19 mouse cellular contexts compared by ENCODE assay signal in genomic region chrX:9248911-9249310, GRCm38 (mm10). TPM values are rescaled to one million over a fixed set of nuclear protein-coding genes. Genes with fewer than 3 reads are reported as not detected.
DNase-seq lines count a peak whose midpoint lies in the region; ATAC-seq lines count a peak whose summit lies in the region.
"Had no signal": no experiment of that assay in that cellular context is flagged by ENCODE, and none has a peak within 500 bp of the region (broad histone marks: within the 10 kb centered on the region; RNA-seq: fewer than 3 reads in every experiment).

No protein-coding gene starts in this region.

- H3K4me2 ChIP-seq in midbrain, embryonic 12.5 days (replicated peaks): no peak overlapping the region
- no peak overlapping the region for H3K4me2 ChIP-seq in intestine, embryonic 16.5 days (ENCODE audit: low read depth, low read length)
- no peak overlapping the region for H3K4me2 ChIP-seq in stomach, embryonic 16.5 days (ENCODE audit: low read depth, low read length)
- H3K4me2 ChIP-seq: heart, embryonic 11.5 days; limb, embryonic 15.5 days; lung, embryonic 15.5 days had no signal

- 62% methylated on average over 5 of the region's 5 CpGs for WGBS in midbrain, embryonic 12.5 days
- WGBS in midbrain, embryonic 10.5 days: 73% methylated on average over 5 of the region's 5 CpGs
- WGBS in intestine, embryonic 16.5 days: 42% methylated on average over 5 of the region's 5 CpGs
- 41% methylated on average over 5 of the region's 5 CpGs for WGBS in stomach, embryonic 16.5 days

- ATAC-seq in midbrain, embryonic 12.5 days (ENCODE audit: low FRiP score, low read depth): peak; percentile 69; the same call in 1 of the 2 replicates
- peak; percentile 86 for ATAC-seq in intestine, embryonic 16.5 days
- peak; percentile 50; the same call in 1 of the 2 replicates for ATAC-seq in stomach, embryonic 16.5 days (ENCODE audit: insufficient read depth, low FRiP score)
- ATAC-seq in CD4-positive, CD25-positive, alpha-beta regulatory T cell, adult 4 months: no peak
- no peak for ATAC-seq in cerebellum, adult (ENCODE audit: insufficient number of reproducible peaks, low FRiP score, low TSS enrichment)

- no peaks in the 10 kb centered on the region for H3K36me3 ChIP-seq in midbrain, embryonic 12.5 days
- H3K36me3 ChIP-seq in midbrain, embryonic 10.5 days: no peaks in the 10 kb centered on the region
- no peaks in the 10 kb centered on the region for H3K36me3 ChIP-seq in intestine, embryonic 16.5 days (ENCODE audit: control insufficient read depth, insufficient read depth, low read length)
- H3K36me3 ChIP-seq in stomach, embryonic 16.5 days (ENCODE audit: control insufficient read depth, insufficient read depth, low read length): no peaks in the 10 kb centered on the region
- H3K36me3 ChIP-seq: limb, embryonic 15.5 days; lung, embryonic 15.5 days had no signal

- H3K27ac ChIP-seq in midbrain, embryonic 12.5 days (replicated peaks): no peak overlapping the region
- no peak overlapping the region for H3K27ac ChIP-seq in midbrain, embryonic 10.5 days (replicated peaks)
- no peak overlapping the region for H3K27ac ChIP-seq in intestine, embryonic 16.5 days (ENCODE audit: low read length)
- H3K27ac ChIP-seq in stomach, embryonic 16.5 days (ENCODE audit: low read length): peak overlapping the region; percentile 51
- H3K27ac ChIP-seq: limb, embryonic 15.5 days; lung, embryonic 15.5 days had no signal

- no peaks in the 10 kb centered on the region for H3K9me3 ChIP-seq in midbrain, embryonic 12.5 days
- H3K9me3 ChIP-seq in midbrain, embryonic 10.5 days (replicated peaks): no peaks in the 10 kb centered on the region
- no peaks in the 10 kb centered on the region for H3K9me3 ChIP-seq in intestine, embryonic 16.5 days (ENCODE audit: control insufficient read depth, low read length)
- H3K9me3 ChIP-seq in stomach, embryonic 16.5 days (replicated peaks; ENCODE audit: control insufficient read depth, low read length): no peaks in the 10 kb centered on the region
- H3K9me3 ChIP-seq: limb, embryonic 15.5 days; lung, embryonic 15.5 days had no signal

- DNase-seq in embryo, embryonic 11 days: peak; percentile 4
- DNase-seq in embryo, embryonic 10.5 days (ENCODE audit: low spot score): no peak
- DNase-seq in midbrain, embryonic 10.5 days (ENCODE audit: low spot score): no peak
- DNase-seq: adrenal gland, postnatal 25 days; cerebellum, postnatal 14 days; gastrocnemius, postnatal 14 days; kidney, postnatal 36 days had no signal

- H3K9ac ChIP-seq in midbrain, embryonic 12.5 days (replicated peaks): no peak overlapping the region
- H3K9ac ChIP-seq in intestine, embryonic 16.5 days (ENCODE audit: low read depth, low read length): no peak overlapping the region
- no peak overlapping the region for H3K9ac ChIP-seq in stomach, embryonic 16.5 days (ENCODE audit: low read length)
- H3K9ac ChIP-seq: limb, embryonic 15.5 days; lung, embryonic 15.5 days had no signal

- H3K4me1 ChIP-seq in midbrain, embryonic 12.5 days: no peaks in the 10 kb centered on the region
- H3K4me1 ChIP-seq in midbrain, embryonic 10.5 days: no peaks in the 10 kb centered on the region
- no peaks in the 10 kb centered on the region for H3K4me1 ChIP-seq in intestine, embryonic 16.5 days (ENCODE audit: control insufficient read depth, insufficient read depth, low read length)
- no peaks in the 10 kb centered on the region for H3K4me1 ChIP-seq in stomach, embryonic 16.5 days (ENCODE audit: control insufficient read depth, insufficient read depth, low read length)
- H3K4me1 ChIP-seq: limb, embryonic 15.5 days; lung, embryonic 15.5 days had no signal

- H3K4me3 ChIP-seq in midbrain, embryonic 12.5 days: no peak overlapping the region
- H3K4me3 ChIP-seq in midbrain, embryonic 10.5 days: no peak overlapping the region
- no peak overlapping the region for H3K4me3 ChIP-seq in intestine, embryonic 16.5 days (ENCODE audit: low read length)
- no peak overlapping the region for H3K4me3 ChIP-seq in stomach, embryonic 16.5 days (replicated peaks; ENCODE audit: low read length)
- H3K4me3 ChIP-seq: limb, embryonic 15.5 days; lung, embryonic 15.5 days; myocyte had no signal

- H3K27me3 ChIP-seq in midbrain, embryonic 12.5 days: no peaks in the 10 kb centered on the region
- H3K27me3 ChIP-seq in midbrain, embryonic 10.5 days (ENCODE audit: low read depth, poor library complexity, severe bottlenecking): no peaks in the 10 kb centered on the region
- no peaks in the 10 kb centered on the region for H3K27me3 ChIP-seq in intestine, embryonic 16.5 days (replicated peaks; ENCODE audit: control insufficient read depth, insufficient read depth, low read length)
- no peaks in the 10 kb centered on the region for H3K27me3 ChIP-seq in stomach, embryonic 16.5 days (ENCODE audit: control insufficient read depth, insufficient read depth, low read length)
- H3K27me3 ChIP-seq: CH12.LX; limb, embryonic 15.5 days; lung, embryonic 15.5 days had no signal

RNA-seq across cellular contexts. Expression of gene Gm14862, which starts 7.8 kb away (rescaled TPM):
- 0.34 and 0.56 TPM in 2 replicates for polyA plus RNA-seq in midbrain, embryonic 12.5 days (2016; fragmentation: Nextera tagmentation; extraction: Ambion mirVana)
- 0.16 and 0.20 TPM in 2 replicates for polyA plus RNA-seq in midbrain, embryonic 10.5 days (2016; fragmentation: Nextera tagmentation; extraction: Ambion mirVana)
- polyA plus RNA-seq in intestine, embryonic 16.5 days (2015; fragmentation: Nextera tagmentation; extraction: Ambion mirVana): not detected in 2 replicates
- polyA plus RNA-seq in stomach, embryonic 16.5 days (2015; fragmentation: Nextera tagmentation; extraction: Ambion mirVana): 0.28 TPM in 1 of 2 replicates, not detected in the other
- 1 to 10 TPM in 1 of 2 experiments, under 1 TPM in 1; 0.38 to 1.2 TPM for polyA plus RNA-seq in CD4-positive, CD25-positive, alpha-beta regulatory T cell, adult 4 months (2017; shearing (Covaris generic))
- polyA plus RNA-seq: intestine, embryonic 14.5 days; limb, embryonic 15.5 days; lung, embryonic 15.5 days; myocyte had no signal

RNA-seq across cellular contexts. Expression of gene Xk, which starts 23.6 kb away (rescaled TPM):
- polyA plus RNA-seq in midbrain, embryonic 12.5 days (2016; fragmentation: Nextera tagmentation; extraction: Ambion mirVana): 3.2 and 3.3 TPM in 2 replicates
- 2.0 and 2.3 TPM in 2 replicates for polyA plus RNA-seq in midbrain, embryonic 10.5 days (2016; fragmentation: Nextera tagmentation; extraction: Ambion mirVana)
- 3.8 and 4.2 TPM in 2 replicates for polyA plus RNA-seq in intestine, embryonic 16.5 days (2015; fragmentation: Nextera tagmentation; extraction: Ambion mirVana)
- polyA plus RNA-seq in stomach, embryonic 16.5 days (2015; fragmentation: Nextera tagmentation; extraction: Ambion mirVana): 5.1 and 5.5 TPM in 2 replicates
- polyA plus RNA-seq in CD4-positive, CD25-positive, alpha-beta regulatory T cell, adult 4 months (2017; shearing (Covaris generic)): 1 to 10 TPM in 1 of 2 experiments, under 1 TPM in 1; 0.86 to 1.5 TPM

RNA-seq across cellular contexts. Expression of gene H2al1m, which starts 34.7 kb away (rescaled TPM):
- polyA plus RNA-seq in midbrain, embryonic 12.5 days (2016; fragmentation: Nextera tagmentation; extraction: Ambion mirVana): not detected in 2 replicates
- polyA plus RNA-seq in midbrain, embryonic 10.5 days (2016; fragmentation: Nextera tagmentation; extraction: Ambion mirVana): not detected in 2 replicates
- polyA plus RNA-seq in intestine, embryonic 16.5 days (2015; fragmentation: Nextera tagmentation; extraction: Ambion mirVana): not detected in 2 replicates
- polyA plus RNA-seq in stomach, embryonic 16.5 days (2015; fragmentation: Nextera tagmentation; extraction: Ambion mirVana): not detected in 2 replicates
- polyA plus RNA-seq in CD4-positive, CD25-positive, alpha-beta regulatory T cell, adult 4 months (2017; shearing (Covaris generic)): under 1 TPM in 1 of 2 experiments, not detected in 1; 0.85 TPM
- polyA plus RNA-seq: embryonic facial prominence, embryonic 11.5 days; intestine, embryonic 14.5 days; limb, embryonic 15.5 days; lung, embryonic 15.5 days; myocyte had no signal

RNA-seq across cellular contexts. Expression of gene Lancl3, which starts 49.2 kb away (rescaled TPM):
- 2.1 and 2.9 TPM in 2 replicates for polyA plus RNA-seq in midbrain, embryonic 12.5 days (2016; fragmentation: Nextera tagmentation; extraction: Ambion mirVana)
- 0.35 and 0.50 TPM in 2 replicates for polyA plus RNA-seq in midbrain, embryonic 10.5 days (2016; fragmentation: Nextera tagmentation; extraction: Ambion mirVana)
- polyA plus RNA-seq in intestine, embryonic 16.5 days (2015; fragmentation: Nextera tagmentation; extraction: Ambion mirVana): 0.43 and 0.72 TPM in 2 replicates
- 1.3 and 2.1 TPM in 2 replicates for polyA plus RNA-seq in stomach, embryonic 16.5 days (2015; fragmentation: Nextera tagmentation; extraction: Ambion mirVana)
- under 1 TPM; 0.39 to 0.85 TPM for polyA plus RNA-seq in CD4-positive, CD25-positive, alpha-beta regulatory T cell, adult 4 months (2017; shearing (Covaris generic))

Comparison
In these comparisons a context has a peak if more than half of its experiments do, and no peak if none do; other contexts are left out.
1. ATAC-seq: peak in midbrain, embryonic 12.5 days (single experiment), intestine, embryonic 16.5 days (single experiment) and stomach, embryonic 16.5 days (single experiment); none in CD4-positive, CD25-positive, alpha-beta regulatory T cell, adult 4 months (single experiment) and cerebellum, adult (single experiment).